Mouse (Mus musculus) left cerebral cortex, adult 11 months (tissue): ENCODE measurements at regions not wholly inside any gene's neighbourhood (a gene's known extent, or its start where the extent isn't known, plus 50 kb on each side); places are given as distances from the start of the nearest gene placed in this dataset.
"Not testable (repeated sequence)": the region's sequence is repeated elsewhere in the genome, so short reads cannot be mapped to it uniquely, and the experiment has no call there.

Experiments used
- DNase-seq: peaks from one replicate; pipeline ENCODE4 v3.0.0; 2022; ENCODE audit warnings: low spot score

DNA sequence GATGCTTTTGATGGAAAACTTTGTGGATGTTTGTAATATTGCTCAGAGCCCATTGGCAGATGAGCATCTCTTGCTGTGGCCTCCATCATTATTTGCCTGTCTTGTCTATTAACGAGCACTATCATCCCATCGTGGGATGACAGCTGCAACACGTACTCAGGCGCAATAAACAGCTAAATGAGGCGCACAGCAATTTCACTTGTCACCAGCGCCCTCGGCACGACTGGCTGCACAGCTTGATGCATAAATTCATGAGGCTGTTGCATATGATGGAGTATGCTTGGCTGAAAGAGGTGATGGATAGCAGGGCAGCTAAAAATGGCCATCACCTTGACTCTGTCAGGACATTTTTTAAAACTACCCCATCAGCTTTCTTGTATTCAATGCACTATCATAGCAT, 853.1 kb upstream of the Pou3f2 start:
- no peak for DNase-seq

GRCm38 (mm10) chr4:23338481-23338880, 850.3 kb upstream of the Pou3f2 start:
- DNase-seq, result no peak

DNA sequence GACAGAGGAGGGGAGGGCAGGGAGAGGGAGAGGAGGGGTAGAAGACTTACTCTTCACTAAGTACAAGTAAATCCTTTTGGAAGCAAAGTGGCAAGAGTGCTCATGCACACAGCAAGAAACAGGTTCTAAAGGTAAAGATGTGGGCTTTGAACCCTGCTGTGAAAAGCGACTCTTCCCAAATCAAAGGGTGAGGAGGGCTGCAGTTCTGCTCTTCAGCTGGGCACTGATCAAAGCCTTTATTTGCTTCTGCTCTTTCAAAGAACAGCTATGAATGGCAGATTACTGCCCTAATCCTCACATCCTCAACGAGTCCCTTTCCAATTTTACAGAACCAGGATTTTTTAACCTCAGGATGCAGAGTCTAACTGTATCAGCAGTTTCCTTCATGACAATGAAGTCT, 812.5 kb upstream of the Pou3f2 start:
- no peak for DNase-seq

DNA sequence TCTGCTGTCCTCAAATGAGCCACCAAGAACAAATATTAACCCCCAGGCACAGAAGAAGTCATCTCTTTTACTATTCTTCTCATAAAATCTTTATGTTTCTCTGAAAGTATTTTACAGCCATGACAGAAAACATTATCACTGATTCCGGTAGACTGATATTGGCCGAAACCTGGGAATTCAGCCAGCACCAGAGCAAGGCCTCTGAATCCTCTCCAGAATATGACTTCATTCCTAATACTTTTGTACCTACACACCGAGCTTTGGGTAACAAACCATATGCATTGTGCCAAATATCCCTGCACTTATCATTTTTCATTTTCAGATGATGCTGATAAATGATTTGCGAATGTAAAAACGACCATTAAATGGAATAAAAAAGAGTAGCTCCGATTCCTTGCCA, 791.9 kb upstream of the Pou3f2 start:
- no peak for DNase-seq

DNA sequence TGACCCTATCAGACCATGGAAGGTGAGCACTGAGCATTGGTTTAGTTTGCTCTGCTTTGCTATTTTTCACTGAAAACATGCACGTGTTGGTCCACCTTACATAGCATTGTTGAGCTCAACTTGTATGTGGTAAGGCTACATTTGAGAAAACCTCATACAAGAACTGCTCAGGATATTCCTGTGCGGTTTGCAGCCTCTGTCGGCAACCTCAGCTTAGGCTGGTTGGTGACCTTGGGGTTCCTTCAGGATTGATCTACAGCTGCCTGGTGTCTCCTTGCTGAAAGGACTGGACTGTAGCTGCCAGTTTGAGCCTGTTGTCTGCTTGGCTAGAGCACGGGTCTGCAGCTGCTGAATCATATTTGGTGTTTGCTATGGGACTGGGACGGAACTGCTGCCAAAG, 787.0 kb upstream of the Pou3f2 start:
- DNase-seq, result no peak

GRCm38 (mm10) chr4:23271947-23272346, 783.8 kb upstream of the Pou3f2 start:
- DNase-seq, result no peak

- no peak for DNase-seq
These were observed 772.2 kb upstream of the Pou3f2 start for GRCm38 (mm10) chr4:23260371-23260770.

GRCm38 (mm10) chr4:23234960-23235359, 746.8 kb upstream of the Pou3f2 start:
- DNase-seq, result no peak

DNA sequence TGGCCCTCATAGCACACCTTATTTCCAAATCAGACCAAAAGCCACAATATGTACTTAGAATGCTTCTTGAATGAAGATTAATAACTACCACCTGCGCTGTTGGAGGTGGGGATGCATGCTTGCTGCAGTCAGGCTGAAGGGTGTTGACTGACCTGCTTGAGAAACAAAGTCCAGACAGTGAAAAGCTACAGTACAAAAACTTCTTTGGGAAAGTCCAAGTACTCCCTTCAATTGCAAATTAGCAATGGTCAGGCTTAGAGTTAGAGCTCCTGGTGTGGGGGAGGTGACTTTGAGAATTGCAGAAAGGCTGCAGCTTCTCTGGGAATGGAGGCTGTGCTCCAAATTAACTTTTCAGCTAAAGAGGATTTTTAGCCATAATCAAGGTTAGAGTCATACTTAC, 706.6 kb upstream of the Pou3f2 start:
- DNase-seq, result not testable (repeated sequence)

GRCm38 (mm10) chr4:23193384-23194135, 705.4 kb upstream of the Pou3f2 start:
- no peak for DNase-seq

DNA sequence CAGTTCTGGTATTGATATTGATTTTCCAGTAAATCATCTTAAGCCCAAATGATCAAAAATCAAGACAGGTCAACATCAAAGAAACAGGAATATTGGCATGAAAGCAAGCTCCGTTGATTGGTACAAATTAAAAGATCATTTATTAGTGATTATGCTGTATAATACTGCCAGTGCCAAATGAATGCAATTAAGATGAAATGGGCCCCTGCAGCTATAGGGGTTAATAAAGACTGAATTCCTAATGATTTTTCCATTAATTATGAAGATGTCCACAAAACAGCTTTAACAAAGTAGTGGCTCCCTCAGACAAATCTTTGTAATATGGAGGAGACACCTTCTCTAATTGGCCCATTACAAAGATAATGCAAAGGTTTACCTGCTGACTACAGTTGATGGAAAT, 685.6 kb upstream of the Pou3f2 start:
- DNase-seq, result no peak

DNA sequence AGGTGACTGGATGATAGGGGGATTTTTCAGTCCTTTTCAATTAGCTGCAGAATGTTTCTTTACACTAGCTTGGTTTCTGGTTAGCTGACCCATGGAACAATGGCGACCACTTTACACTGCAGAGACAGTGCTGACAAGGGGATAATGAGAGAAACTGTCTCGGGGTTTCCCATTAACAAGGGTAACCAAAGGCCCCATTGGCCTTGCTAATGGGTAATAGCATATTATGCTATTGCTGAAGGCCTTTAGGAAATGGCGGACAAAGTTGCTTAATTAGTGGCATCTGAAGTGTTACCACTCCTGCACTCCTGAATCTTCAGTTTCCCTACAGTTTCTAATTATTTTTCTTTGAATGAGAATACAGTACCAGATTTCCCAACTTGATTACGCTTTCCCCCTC, 685.2 kb upstream of the Pou3f2 start:
- no peak for DNase-seq

GRCm38 (mm10) chr4:23148097-23148849, 660.1 kb upstream of the Pou3f2 start:
- DNase-seq, result no peak

DNA sequence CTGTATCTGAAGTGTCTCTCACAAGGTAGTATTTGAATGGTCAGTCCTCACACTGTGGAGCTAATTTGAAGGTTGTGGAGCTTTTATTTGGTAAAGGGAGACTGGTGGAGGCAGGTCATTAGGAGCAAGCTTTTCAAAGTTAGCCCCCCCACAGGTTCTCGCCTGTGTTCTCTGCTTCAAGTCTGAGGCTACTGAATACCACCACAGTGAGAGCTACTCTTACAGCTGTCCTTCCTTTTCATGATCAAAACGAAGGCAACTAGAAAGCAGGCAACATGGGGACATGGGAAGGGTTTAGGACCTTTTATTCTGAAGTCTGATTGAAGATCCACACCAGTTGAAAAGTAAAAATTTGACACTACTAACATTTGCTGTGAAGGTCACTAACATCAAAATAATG, 645.2 kb upstream of the Pou3f2 start:
- DNase-seq, result no peak

- not testable (repeated sequence) for DNase-seq
These were observed 613.3 kb upstream of the Pou3f2 start for GRCm38 (mm10) chr4:23101452-23101851.

DNA sequence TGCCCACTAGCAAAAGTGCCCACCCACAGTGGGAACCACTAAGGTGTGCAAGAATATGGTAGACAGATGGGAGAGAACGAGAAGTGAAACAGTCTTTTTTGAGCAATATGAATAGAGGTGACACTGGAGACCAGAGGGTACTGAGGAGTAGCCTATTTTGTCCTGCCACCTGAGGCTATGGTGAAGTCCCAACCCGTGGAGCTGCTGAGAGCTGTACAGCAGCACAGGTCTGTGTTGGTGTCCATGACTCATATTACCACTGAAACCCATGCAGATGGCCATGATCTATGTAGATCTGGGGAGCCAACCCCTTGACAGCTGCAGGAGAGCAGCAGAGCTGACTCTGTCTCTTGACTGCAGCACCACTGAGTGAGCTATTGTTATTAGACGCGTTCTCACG, 591.4 kb upstream of the Pou3f2 start:
- DNase-seq, result no peak

- DNase-seq, result no peak
These were observed 589.4 kb upstream of the Pou3f2 start for GRCm38 (mm10) chr4:23077603-23078002.

DNA sequence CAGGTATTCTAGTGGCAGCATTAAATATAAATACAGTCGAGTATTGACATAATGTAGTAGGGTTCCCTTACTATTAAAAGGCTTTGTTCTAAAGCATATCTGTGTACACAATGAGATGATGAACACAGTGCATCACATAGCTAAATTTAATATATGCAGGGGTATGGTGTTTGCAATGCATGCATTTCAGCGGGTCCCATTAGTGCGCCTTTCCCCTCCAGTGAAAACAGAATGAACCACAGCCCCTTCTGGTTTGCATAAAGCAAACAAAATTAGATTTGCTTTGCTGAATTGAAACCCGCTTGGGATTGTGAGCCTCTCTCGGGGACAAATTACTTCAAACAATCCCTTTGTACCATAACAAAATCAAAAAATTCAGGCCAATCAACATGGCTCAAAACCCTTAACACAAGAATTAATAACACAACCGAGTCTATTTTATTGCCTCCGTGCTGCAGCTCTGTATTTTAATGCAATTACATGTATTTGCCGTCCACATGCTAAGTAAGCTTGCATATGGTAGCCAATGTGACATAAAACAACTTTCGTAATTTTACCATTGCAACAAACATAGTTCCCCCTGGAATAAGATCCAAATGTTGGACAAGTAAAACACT, 562.6 kb upstream of the Pou3f2 start:
- DNase-seq, result no peak

DNA sequence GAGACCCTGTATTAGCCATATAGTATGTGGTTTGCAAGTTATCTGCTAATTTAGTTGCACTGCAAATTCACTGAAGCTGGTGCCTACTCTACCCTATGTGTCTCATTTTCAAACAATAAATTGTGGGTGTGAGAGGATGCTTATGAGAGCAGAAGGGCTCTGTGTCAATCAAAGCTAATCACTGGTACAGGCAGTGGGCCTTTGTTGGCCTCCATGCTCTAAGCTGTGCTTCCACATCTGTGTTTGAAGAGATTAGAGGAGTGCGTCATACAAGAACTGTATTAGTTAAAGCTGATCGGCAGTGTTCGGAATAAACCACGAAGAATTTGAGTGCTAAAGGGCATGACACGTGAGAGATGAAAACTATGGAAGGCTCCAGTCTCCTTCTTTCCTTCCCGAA, 549.6 kb upstream of the Pou3f2 start:
- DNase-seq, result no peak

- DNase-seq, result no peak
These were observed 543.1 kb upstream of the Pou3f2 start for GRCm38 (mm10) chr4:23031271-23031670.

DNA sequence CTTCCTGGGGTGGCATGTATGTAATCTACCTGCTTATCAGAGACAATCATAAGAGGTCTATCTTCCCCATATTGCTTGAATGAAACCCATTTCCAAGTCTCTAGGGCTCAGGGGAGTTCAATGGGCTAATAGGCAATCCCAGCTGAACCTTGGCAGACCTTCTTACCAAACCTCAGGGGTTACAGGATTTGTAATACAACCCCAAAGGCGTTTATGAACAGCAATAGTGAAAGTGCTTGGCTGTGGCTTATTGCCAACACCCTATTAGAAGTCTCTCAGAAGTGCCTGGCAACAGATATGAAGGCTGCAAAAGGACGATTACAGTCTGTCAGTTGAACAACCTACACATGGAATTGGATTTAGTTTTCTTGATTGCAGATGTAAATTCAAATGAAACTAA, 534.0 kb upstream of the Pou3f2 start:
- DNase-seq, result no peak

DNA sequence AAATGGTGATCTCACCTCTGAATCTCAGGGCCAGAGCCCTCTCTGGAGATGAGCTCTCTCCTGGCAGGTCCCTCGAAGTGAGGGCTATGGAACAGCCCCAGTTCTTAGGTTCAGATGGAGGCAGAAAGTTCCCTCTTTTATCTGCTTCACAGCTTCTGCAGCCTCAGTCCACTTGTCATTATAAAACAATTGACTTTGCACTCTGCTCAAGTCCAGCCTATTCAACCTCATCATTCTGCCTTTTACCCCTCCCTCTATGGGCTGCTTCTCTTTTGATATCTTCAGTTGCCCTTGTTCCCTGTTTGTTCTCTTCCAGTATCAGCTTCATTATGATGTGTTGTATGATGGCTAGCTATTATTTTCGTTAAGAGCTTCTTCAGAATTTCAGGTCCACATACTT, 522.2 kb upstream of the Pou3f2 start:
- DNase-seq, result no peak

DNA sequence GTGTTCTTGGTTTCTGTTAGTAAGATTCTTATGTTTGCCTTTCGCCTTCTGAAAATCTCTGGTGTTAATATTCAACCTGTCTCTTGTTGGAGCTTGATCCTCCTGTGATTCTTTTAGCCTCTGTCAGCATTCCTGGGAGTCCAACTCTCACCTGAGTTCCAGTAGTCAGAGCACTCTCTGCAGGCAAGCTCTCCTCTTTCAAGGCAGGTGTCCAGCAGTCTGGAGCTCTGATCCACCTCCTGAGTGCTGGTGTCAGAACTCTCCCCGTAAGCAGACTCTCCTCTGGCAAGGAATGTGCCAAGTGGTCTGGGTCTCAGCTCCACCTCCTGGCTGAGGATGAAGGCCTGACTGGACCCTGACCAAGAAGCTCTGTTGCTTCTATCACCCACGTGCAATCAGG, 521.0 kb upstream of the Pou3f2 start:
- DNase-seq, result not testable (repeated sequence)
